Mouse (Mus musculus): ENCODE measurements at regions not wholly inside any gene's neighbourhood (a gene's known extent, or its start where the extent isn't known, plus 50 kb on each side); places are given as distances from the start of the nearest gene placed in this dataset.

GRCm38 (mm10) chr16:65916831-65917230, 101.8 kb downstream of the Vgll3 start:
- DNase-seq (ENCODE audit: low spot score in 2 of 2) = no peak

DNA sequence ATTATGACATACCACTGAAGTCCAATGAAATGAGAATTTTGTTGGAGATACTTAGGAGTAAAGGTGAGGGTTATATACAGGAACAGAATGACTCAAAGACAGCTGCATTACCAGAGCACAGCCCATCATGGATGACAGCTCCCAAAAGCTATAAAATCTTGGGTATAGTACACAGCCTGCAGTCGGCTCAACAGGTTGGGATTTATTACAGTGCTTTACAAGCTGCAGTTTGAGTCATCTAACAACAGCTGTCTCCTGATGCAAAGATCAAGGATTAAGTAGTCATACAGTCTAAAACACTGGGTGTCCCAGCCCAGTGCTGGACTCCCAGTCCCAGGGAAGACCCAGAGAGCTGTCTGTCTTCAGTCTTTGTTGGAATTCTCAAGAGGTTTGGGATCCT, 110.9 kb downstream of the Vgll3 start:
- no peak for DNase-seq (ENCODE audit: low spot score in 2 of 2)

DNA sequence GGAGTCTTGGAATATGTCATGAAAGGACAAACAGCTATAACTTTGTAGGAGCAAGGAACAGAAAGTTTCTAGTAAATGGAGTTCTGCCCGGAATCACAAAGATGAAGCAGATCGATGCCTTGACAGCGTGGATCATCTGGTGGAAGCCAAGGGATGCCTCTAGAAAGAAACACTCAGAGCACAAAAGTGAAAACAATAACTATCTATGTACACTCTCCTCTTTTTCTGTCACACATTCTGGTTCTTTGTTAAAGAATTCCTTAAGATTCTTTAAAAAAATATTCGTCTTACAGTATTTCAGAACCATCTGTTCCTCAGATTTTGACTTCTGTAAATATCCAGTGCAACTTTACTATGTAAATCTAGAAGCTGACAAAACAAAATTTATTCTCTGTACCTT, 148.8 kb downstream of the Vgll3 start:
- DNase-seq (ENCODE audit: low spot score in 2 of 2) = no peak

DNA sequence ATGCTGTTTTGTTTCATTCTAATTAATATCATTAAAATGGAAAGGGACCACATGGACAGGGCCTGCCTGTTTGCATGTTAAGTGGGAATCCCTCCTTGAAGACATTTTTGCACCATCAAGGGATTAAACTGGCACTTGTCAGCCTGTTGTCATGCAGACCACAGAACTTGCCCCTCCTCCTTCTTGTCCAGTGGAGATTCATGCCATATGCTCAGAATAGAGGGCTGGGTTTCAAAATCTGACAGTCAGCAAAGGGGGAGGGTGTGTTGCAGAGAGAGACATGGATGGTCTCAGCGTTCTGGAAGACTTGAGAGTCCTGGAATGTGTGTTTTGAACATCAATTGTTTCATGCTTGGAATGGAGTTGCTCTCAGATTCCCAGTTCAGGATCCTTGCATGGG, 149.2 kb downstream of the Vgll3 start:
- DNase-seq (ENCODE audit: low spot score in 2 of 2) = no peak

DNA sequence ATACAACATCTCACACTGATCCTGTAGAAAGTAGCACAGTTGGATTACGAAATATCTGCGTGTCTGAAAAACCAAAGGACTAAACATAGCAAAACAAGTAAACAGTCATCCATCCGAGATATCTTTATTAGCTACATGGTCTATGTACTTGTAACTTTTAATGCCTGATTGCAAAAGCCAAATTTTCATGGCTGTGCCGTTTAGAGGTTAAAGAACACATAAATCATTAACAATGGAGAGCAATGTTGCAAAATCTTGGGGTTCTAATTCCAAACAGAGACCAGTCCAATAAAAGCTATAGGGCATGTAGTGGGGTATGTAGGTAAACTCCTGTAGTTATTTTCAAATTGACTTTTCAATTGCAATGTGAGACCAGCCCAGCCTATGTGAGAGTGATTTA, 162.0 kb downstream of the Vgll3 start:
- DNase-seq (ENCODE audit: low spot score in 2 of 2) = no peak

DNA sequence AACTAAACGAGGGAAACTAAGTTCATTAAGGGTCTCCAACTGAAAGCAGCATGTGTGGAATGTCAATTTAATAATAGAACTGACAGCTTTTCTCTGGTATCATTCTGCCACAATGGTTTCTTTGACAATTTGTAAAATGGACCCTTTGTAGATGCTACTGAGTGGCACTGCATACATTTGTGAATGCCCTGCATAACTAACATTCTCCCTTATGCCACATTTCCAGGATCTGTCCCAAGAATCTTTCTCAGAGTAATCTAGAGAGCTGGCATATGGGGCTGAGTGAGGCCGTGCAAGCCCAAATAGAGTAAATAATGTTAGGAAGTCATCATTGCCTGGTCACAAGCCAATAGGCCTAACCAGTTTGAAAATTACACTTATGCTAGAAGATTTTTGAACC, 172.1 kb downstream of the Vgll3 start:
- no peak for DNase-seq (ENCODE audit: low spot score in 2 of 2)

- no peak for DNase-seq (ENCODE audit: low spot score in 2 of 2)
Measured at GRCm38 (mm10) chr16:65999343-65999742, 184.3 kb downstream of the Vgll3 start.

GRCm38 (mm10) chr16:66000728-66001273, 185.7 kb downstream of the Vgll3 start:
- DNase-seq (ENCODE audit: low spot score in 2 of 2) = no peak

GRCm38 (mm10) chr16:66004689-66005088, 189.6 kb downstream of the Vgll3 start:
- DNase-seq (ENCODE audit: low spot score in 2 of 2) = no peak

GRCm38 (mm10) chr16:66005954-66006580, 191.0 kb downstream of the Vgll3 start:
- DNase-seq (ENCODE audit: low spot score in 2 of 2) = peak; percentile 57 to 61

- no peak for DNase-seq (ENCODE audit: low spot score in 2 of 2)
Measured at GRCm38 (mm10) chr16:66013608-66014007, 198.6 kb downstream of the Vgll3 start.

DNA sequence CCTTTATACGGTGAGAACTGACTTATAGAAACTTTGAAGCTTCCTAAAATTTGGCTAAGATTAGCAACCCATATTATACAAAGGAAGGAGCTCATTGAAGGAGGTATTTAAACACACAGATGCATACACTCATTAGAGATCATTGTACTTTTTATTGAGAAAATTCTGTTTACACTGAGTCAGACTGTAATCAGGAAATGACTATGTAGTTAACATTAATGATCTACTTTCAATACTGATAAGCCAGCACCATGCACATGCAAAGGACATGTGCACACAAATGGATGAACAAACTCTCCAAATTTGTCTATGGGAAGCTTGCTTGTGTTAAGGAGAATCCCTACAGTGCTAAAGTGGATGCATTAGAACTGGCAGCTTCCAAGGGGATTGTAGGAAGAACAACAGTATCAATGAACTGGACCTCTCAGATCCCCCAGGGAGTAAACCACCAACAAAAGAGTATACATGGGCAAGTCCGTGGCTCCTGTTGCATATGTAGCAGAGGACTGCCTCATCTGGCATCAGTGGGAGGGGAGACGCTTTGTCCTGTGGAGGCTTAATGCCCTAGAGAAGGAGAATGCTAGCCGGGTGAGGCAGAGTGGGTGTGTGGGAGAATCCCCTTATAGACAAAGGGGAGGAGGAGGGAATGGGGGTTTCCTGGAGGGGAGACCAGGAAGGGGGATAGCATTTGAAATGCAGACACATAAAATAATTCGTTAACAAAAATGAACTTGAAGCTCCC, 200.0 kb downstream of the Vgll3 start:
- DNase-seq (ENCODE audit: low spot score in 2 of 2) = no peak

DNA sequence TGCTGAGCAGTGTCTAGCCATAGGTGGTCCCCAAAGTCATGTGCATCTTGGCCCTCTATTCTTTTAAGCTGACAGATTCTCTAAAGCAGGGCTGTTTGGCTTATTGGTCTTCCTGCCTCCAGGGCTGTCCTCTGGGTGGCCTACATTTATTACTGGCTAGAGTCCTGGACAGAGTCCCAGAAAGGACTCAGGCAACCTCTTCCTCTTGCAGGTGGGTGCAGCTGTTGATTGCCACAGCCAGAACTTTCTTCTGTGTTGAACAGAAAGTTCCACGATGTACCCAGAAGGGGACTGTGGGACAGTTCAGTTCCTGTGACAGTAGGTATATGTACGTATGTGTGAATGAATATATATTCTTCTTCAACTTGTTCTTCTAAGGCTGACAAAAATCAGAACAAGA, 202.0 kb downstream of the Vgll3 start:
- DNase-seq (ENCODE audit: low spot score in 2 of 2) = no peak

GRCm38 (mm10) chr16:66023397-66023796, 208.3 kb downstream of the Vgll3 start:
- DNase-seq (ENCODE audit: low spot score in 2 of 2) = no peak
